ENCODE assay signal across 14 mouse cellular contexts in genomic region chr8:126753059-126753855, GRCm38 (mm10).
DNase-seq lines count a peak whose midpoint lies in the region; ATAC-seq and TF ChIP-seq lines count a peak whose summit lies in the region.
"Had no signal": no experiment of that assay in that cellular context is flagged by ENCODE, and none has a peak within 500 bp of the region (broad histone marks: within the 10 kb centered on the region; RNA-seq: fewer than 3 reads in every experiment).

No protein-coding gene starts in this region.

- H3K4me2 ChIP-seq in forebrain, embryonic 12.5 days = no peak overlapping the region
- H3K4me2 ChIP-seq in midbrain, embryonic 11.5 days = no peak overlapping the region
- no peak overlapping the region for H3K4me2 ChIP-seq in midbrain, postnatal 0 days (ENCODE audit: low read depth, low read length, poor library complexity, severe bottlenecking)
- no peak overlapping the region for H3K4me2 ChIP-seq in forebrain, embryonic 15.5 days (replicated peaks)
- H3K4me2 ChIP-seq in midbrain, embryonic 15.5 days = no peak overlapping the region
- H3K4me2 ChIP-seq: liver, embryonic 12.5 days had no signal

- H3K9ac ChIP-seq in forebrain, embryonic 12.5 days = no peak overlapping the region
- no peak overlapping the region for H3K9ac ChIP-seq in midbrain, embryonic 11.5 days (ENCODE audit: low read length)
- no peak overlapping the region for H3K9ac ChIP-seq in midbrain, postnatal 0 days (replicated peaks; ENCODE audit: low read length, poor library complexity, severe bottlenecking)
- no peak overlapping the region for H3K9ac ChIP-seq in forebrain, embryonic 15.5 days (replicated peaks)
- no peak overlapping the region for H3K9ac ChIP-seq in midbrain, embryonic 15.5 days
- H3K9ac ChIP-seq: liver, embryonic 12.5 days had no signal

- 57% methylated on average over 4 of the region's 4 CpGs for WGBS in forebrain, embryonic 12.5 days
- WGBS in forebrain, embryonic 10.5 days = 86% methylated on average over 4 of the region's 4 CpGs
- WGBS in midbrain, embryonic 11.5 days = 82% methylated on average over 4 of the region's 4 CpGs
- 46% methylated on average over 4 of the region's 4 CpGs for WGBS in midbrain, postnatal 0 days
- WGBS in forebrain, embryonic 15.5 days = 46% methylated on average over 4 of the region's 4 CpGs
- 46% methylated on average over 4 of the region's 4 CpGs for WGBS in midbrain, embryonic 15.5 days

- DNase-seq in forebrain, embryonic 10.5 days (ENCODE audit: extremely low spot score, low spot score) = no peak
- DNase-seq in midbrain, embryonic 11.5 days (ENCODE audit: low spot score, missing footprints) = peak; percentile 69
- no peak for DNase-seq in midbrain, postnatal 0 days (ENCODE audit: low spot score)
- no peak for DNase-seq in lung, adult 18-20 months
- no peak for DNase-seq in liver
- DNase-seq: heart, adult 18-20 months; kidney, postnatal 25 days; lung, postnatal 36 days; thymus, postnatal 25 days had no signal

- no peak for TF ChIP-seq CTCF in midbrain, postnatal 0 days (IDR thresholded peaks at IDR 0.05)

- H3K36me3 ChIP-seq in forebrain, embryonic 12.5 days (replicated peaks) = no peaks in the 10 kb centered on the region
- no peaks in the 10 kb centered on the region for H3K36me3 ChIP-seq in forebrain, embryonic 10.5 days (replicated peaks)
- no peaks in the 10 kb centered on the region for H3K36me3 ChIP-seq in midbrain, embryonic 11.5 days (ENCODE audit: control insufficient read depth, insufficient read depth, low read length)
- no peaks in the 10 kb centered on the region for H3K36me3 ChIP-seq in midbrain, postnatal 0 days (ENCODE audit: insufficient read depth, low read length)
- H3K36me3 ChIP-seq in forebrain, embryonic 15.5 days = no peaks in the 10 kb centered on the region
- H3K36me3 ChIP-seq in midbrain, embryonic 15.5 days (replicated peaks) = no peaks in the 10 kb centered on the region
- H3K36me3 ChIP-seq: liver, embryonic 12.5 days had no signal

- no peaks in the 10 kb centered on the region for H3K9me3 ChIP-seq in forebrain, embryonic 12.5 days
- no peaks in the 10 kb centered on the region for H3K9me3 ChIP-seq in forebrain, embryonic 10.5 days
- no peaks in the 10 kb centered on the region for H3K9me3 ChIP-seq in midbrain, embryonic 11.5 days (ENCODE audit: control insufficient read depth, low read length)
- no peaks in the 10 kb centered on the region for H3K9me3 ChIP-seq in midbrain, postnatal 0 days (ENCODE audit: low read length)
- no peaks in the 10 kb centered on the region for H3K9me3 ChIP-seq in forebrain, embryonic 15.5 days
- H3K9me3 ChIP-seq in midbrain, embryonic 15.5 days = no peaks in the 10 kb centered on the region
- H3K9me3 ChIP-seq: liver, embryonic 12.5 days had no signal

- H3K4me3 ChIP-seq in forebrain, embryonic 12.5 days (replicated peaks) = no peak overlapping the region
- no peak overlapping the region for H3K4me3 ChIP-seq in forebrain, embryonic 10.5 days
- H3K4me3 ChIP-seq in midbrain, embryonic 11.5 days (ENCODE audit: low read depth, low read length) = no peak overlapping the region
- no peak overlapping the region for H3K4me3 ChIP-seq in midbrain, postnatal 0 days (ENCODE audit: low read depth, low read length)
- H3K4me3 ChIP-seq in forebrain, embryonic 15.5 days = no peak overlapping the region
- H3K4me3 ChIP-seq in midbrain, embryonic 15.5 days = no peak overlapping the region
- H3K4me3 ChIP-seq: liver, embryonic 12.5 days had no signal

- H3K27me3 ChIP-seq in forebrain, embryonic 12.5 days = no peaks in the 10 kb centered on the region
- H3K27me3 ChIP-seq in forebrain, embryonic 10.5 days (ENCODE audit: poor library complexity, severe bottlenecking) = no peaks in the 10 kb centered on the region
- H3K27me3 ChIP-seq in midbrain, embryonic 11.5 days (ENCODE audit: control insufficient read depth, insufficient read depth, low read length) = no peaks in the 10 kb centered on the region
- no peaks in the 10 kb centered on the region for H3K27me3 ChIP-seq in midbrain, postnatal 0 days (ENCODE audit: insufficient read depth, low read length)
- H3K27me3 ChIP-seq in forebrain, embryonic 15.5 days = no peaks in the 10 kb centered on the region
- no peaks in the 10 kb centered on the region for H3K27me3 ChIP-seq in midbrain, embryonic 15.5 days (replicated peaks)
- H3K27me3 ChIP-seq: liver, embryonic 12.5 days had no signal

- peak overlapping the region; percentile 22; the same call in 1 of the 2 replicates for H3K27ac ChIP-seq in forebrain, embryonic 12.5 days
- H3K27ac ChIP-seq in forebrain, embryonic 10.5 days = no peak overlapping the region
- no peak overlapping the region for H3K27ac ChIP-seq in midbrain, embryonic 11.5 days (ENCODE audit: low read depth, low read length)
- H3K27ac ChIP-seq in midbrain, postnatal 0 days (ENCODE audit: low read depth, low read length) = no peak overlapping the region
- peak overlapping the region; percentile 65 for H3K27ac ChIP-seq in forebrain, embryonic 15.5 days (replicated peaks)
- peak overlapping the region; percentile 39 for H3K27ac ChIP-seq in midbrain, embryonic 15.5 days
- H3K27ac ChIP-seq: liver, embryonic 12.5 days had no signal

- ATAC-seq in forebrain, embryonic 12.5 days (ENCODE audit: low FRiP score) = peak; percentile 58; the same call in 1 of the 2 replicates
- no peak for ATAC-seq in midbrain, embryonic 11.5 days (ENCODE audit: low FRiP score)
- ATAC-seq in midbrain, postnatal 0 days (ENCODE audit: low FRiP score) = no peak
- ATAC-seq in forebrain, embryonic 15.5 days (replicated peaks) = peak; percentile 88
- 0 out of 2 replicates have a peak, but pooled peaks have one; percentile 50 for ATAC-seq in midbrain, embryonic 15.5 days (replicated peaks)
- ATAC-seq: intestine, embryonic 16.5 days; liver, embryonic 12.5 days had no signal

- peaks cover 8% of the 10 kb centered on the region; the same call in 1 of the 2 replicates for H3K4me1 ChIP-seq in forebrain, embryonic 12.5 days
- H3K4me1 ChIP-seq in forebrain, embryonic 10.5 days = peaks cover 17% of the 10 kb centered on the region; the same call in 1 of the 2 replicates
- H3K4me1 ChIP-seq in midbrain, embryonic 11.5 days (ENCODE audit: control insufficient read depth, insufficient read depth, low read length) = no peaks in the 10 kb centered on the region
- H3K4me1 ChIP-seq in midbrain, postnatal 0 days (ENCODE audit: insufficient read depth, low read length) = no peaks in the 10 kb centered on the region
- peaks cover 21% of the 10 kb centered on the region for H3K4me1 ChIP-seq in forebrain, embryonic 15.5 days
- H3K4me1 ChIP-seq in midbrain, embryonic 15.5 days = peaks cover 10% of the 10 kb centered on the region; the same call in 1 of the 2 replicates
- H3K4me1 ChIP-seq: liver, embryonic 12.5 days had no signal

Comparison
In these comparisons a context has a peak if more than half of its experiments do, and no peak if none do; other contexts are left out.
1. ATAC-seq: peak in forebrain, embryonic 12.5 days (single experiment), forebrain, embryonic 15.5 days (single experiment) and midbrain, embryonic 15.5 days (single experiment); none in midbrain, embryonic 11.5 days (single experiment) and midbrain, postnatal 0 days (single experiment).
2. H3K27ac ChIP-seq: peak in forebrain, embryonic 12.5 days (single experiment), forebrain, embryonic 15.5 days (single experiment) and midbrain, embryonic 15.5 days (single experiment); none in forebrain, embryonic 10.5 days (single experiment), midbrain, embryonic 11.5 days (single experiment) and midbrain, postnatal 0 days (single experiment).